Mouse (Mus musculus): Measurements from ENCODE around the gene Nxt1.

GRCm38 (mm10) chr2:148712326-148712725 is 39.9 kb downstream of the Nxt1 start:
- TF ChIP-seq CTCF (conservative IDR thresholded peaks at IDR 0.05; ENCODE audit: low read length) (no peak), POU5F1 (IDR thresholded peaks at IDR 0.05; ENCODE audit: borderline replicate concordance, low read length) (no peak), NANOG (IDR thresholded peaks at IDR 0.05; ENCODE audit: borderline replicate concordance, low read length) (no peak)

Data from E14TG2a.4 (cell line).